Mouse (Mus musculus): ENCODE results near the gene Mov10.
"Not testable (repeated sequence)": the region's sequence is repeated elsewhere in the genome, so short reads cannot be mapped to it uniquely, and the experiment has no call there.

Mov10 gene

GRCm38 (mm10) chr3:104780561-104781420, 37.6 kb downstream of the Mov10 start, which contains the start of gene Ppm1j:
TSS of gene Ppm1j (plus strand) at chr3:104781056.
- CTCF ChIA-PET: no interaction called here

GRCm38 (mm10) chr3:104779949-104780348, 38.4 kb downstream of the Mov10 start:
- CTCF ChIA-PET: no interaction called here

- CTCF ChIA-PET: no interaction called here
These were observed 41.0 kb downstream of the Mov10 start for GRCm38 (mm10) chr3:104777342-104777741.

GRCm38 (mm10) chr3:104773301-104773700, 45.1 kb downstream of the Mov10 start:
- CTCF ChIA-PET: no interaction called here

GRCm38 (mm10) chr3:104771460-104771859, 46.9 kb downstream of the Mov10 start:
- CTCF ChIA-PET: no interaction called here

GRCm38 (mm10) chr3:104770918-104771317, 47.4 kb downstream of the Mov10 start:
- CTCF ChIA-PET: no interaction called here

GRCm38 (mm10) chr3:104770035-104770434, 48.3 kb downstream of the Mov10 start:
- CTCF ChIA-PET: no interaction called here

- CTCF ChIA-PET: no interaction called here
These were observed 49.2 kb downstream of the Mov10 start for GRCm38 (mm10) chr3:104769135-104769534.

- CTCF ChIA-PET: no interaction called here
These were observed 50.6 kb downstream of the Mov10 start for GRCm38 (mm10) chr3:104767716-104768115.

- CTCF ChIA-PET: no interaction called here
These were observed 51.2 kb downstream of the Mov10 start for GRCm38 (mm10) chr3:104767141-104767540.

- CTCF ChIA-PET: interaction anchor here (0.6 kb wide), 1 partner anchor 196 kb away, joined by 3 read pairs; no protein-coding TSS in a partner anchor
These were observed 53.3 kb downstream of the Mov10 start for GRCm38 (mm10) chr3:104765021-104765420.

GRCm38 (mm10) chr3:104762103-104762863, 56.1 kb downstream of the Mov10 start:
- CTCF ChIA-PET: interaction anchor here (0.6 kb wide), 1 partner anchor 139 kb away, joined by 3 read pairs; no protein-coding TSS in a partner anchor

GRCm38 (mm10) chr3:104758869-104759268, 59.5 kb downstream of the Mov10 start:
- CTCF ChIA-PET: no interaction called here

- CTCF ChIA-PET: no interaction called here
These were observed 60.0 kb downstream of the Mov10 start for GRCm38 (mm10) chr3:104758406-104758805.

- CTCF ChIA-PET: not testable (repeated sequence)
These were observed 65.5 kb downstream of the Mov10 start for GRCm38 (mm10) chr3:104752845-104753244.

Measured in spleen, embryonic (tissue).